Mouse (Mus musculus) lung, postnatal 0 days (tissue): Measurements from ENCODE around the gene Fndc5.

ENCODE experiments used
- CTCF ChIP-seq: IDR thresholded peaks from 2 replicates; pipeline ENCODE4 v1.5.1; 2016; ENCODE audit warnings: antibody characterized with exemption, mild to moderate bottlenecking
- EP300 ChIP-seq: IDR thresholded peaks from 2 replicates; pipeline ENCODE4 v1.6.1; 2016; ENCODE audit warnings: antibody characterized with exemption, mild to moderate bottlenecking, control low read depth

GRCm38 (mm10) chr4:129102133-129102829, 34.5 kb upstream of the Fndc5 start:
- TF ChIP-seq CTCF (no peak), EP300 (no peak)
